Mouse (Mus musculus) B cell, adult (primary cell): ENCODE results near the gene Nufip2. TPM values are rescaled to one million over a fixed set of nuclear protein-coding genes. Genes with fewer than 3 reads are reported as not detected.

Experiments
- total RNA-seq: library from RNA; stranded (reverse); gene quantifications from 4 replicates; pipeline ENCODE4 v1.2.4, GENCODE M21; 2023; ENCODE audit not compliant: inconsistent age

Gene Nufip2
- 98.3 to 111 TPM (median 102 TPM) in 4 replicates for total RNA-seq

DNA sequence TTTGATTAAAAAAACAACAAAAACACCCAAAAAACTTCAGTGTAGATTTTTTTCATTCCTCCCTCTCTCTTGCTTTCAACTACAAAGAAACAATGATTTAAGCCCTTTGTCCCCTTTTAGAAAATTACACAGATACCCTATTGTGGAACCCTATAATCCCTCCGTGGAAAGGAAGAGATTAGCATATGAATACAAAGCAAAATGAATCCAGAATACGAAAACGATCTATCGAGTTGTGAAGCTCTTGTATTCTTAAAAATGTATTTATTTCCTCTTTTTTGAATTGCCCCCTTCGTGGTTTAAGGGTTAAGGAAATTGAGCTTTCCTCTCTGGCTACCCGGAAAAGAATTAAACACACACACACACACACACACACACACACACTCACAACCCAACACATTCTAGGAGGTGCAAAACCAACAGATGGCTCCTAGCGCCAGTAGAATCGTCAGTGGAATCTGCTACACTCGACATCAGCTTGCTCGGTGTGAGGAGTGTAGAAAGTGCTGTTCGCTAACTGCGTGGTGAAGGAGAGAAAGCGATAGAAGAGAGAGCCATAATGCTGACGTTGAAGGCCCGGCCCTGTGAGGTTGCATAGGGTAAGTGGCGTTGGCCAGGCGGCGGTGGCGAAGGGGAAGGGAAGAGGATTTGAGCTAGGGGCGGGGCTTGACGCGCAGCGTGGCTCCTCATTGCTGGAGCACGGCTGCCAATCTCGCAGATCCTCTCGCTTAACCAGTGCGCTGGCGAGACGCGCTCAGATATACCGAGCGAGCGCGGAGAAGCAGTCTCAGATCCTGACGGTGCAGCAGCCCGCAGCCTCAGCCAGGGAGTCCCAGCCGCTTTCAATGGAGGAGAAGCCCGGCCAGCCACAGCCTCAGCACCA, at the start of gene Nufip2:
Gene Nufip2 (plus strand): TSS at position 773 of the 883 bp plus-strand sequence.

DNA sequence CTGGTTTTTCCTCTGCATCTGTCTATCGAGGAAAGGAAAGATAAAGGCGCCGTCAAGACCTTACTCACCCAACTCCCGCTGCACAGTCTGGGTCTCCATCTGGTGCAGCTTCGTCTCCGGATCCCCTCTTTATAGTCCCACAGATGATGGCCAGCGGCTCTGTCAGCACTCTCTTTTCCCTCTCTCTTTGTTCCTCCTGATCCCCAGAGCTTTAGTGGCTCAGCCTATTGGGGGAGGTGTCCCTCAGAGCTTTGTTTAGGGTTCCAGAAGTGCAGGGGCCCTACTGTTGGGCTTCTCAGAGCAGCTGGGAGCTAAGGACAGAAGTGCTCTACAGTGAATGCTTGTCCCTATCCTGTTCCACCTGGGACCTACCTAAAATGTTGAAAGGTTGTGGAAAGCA, 39.2 kb downstream of the Nufip2 start, which contains the start of gene Cryba1:
Gene Cryba1 (minus strand): TSS at position 101 of the 400 bp plus-strand sequence.

DNA sequence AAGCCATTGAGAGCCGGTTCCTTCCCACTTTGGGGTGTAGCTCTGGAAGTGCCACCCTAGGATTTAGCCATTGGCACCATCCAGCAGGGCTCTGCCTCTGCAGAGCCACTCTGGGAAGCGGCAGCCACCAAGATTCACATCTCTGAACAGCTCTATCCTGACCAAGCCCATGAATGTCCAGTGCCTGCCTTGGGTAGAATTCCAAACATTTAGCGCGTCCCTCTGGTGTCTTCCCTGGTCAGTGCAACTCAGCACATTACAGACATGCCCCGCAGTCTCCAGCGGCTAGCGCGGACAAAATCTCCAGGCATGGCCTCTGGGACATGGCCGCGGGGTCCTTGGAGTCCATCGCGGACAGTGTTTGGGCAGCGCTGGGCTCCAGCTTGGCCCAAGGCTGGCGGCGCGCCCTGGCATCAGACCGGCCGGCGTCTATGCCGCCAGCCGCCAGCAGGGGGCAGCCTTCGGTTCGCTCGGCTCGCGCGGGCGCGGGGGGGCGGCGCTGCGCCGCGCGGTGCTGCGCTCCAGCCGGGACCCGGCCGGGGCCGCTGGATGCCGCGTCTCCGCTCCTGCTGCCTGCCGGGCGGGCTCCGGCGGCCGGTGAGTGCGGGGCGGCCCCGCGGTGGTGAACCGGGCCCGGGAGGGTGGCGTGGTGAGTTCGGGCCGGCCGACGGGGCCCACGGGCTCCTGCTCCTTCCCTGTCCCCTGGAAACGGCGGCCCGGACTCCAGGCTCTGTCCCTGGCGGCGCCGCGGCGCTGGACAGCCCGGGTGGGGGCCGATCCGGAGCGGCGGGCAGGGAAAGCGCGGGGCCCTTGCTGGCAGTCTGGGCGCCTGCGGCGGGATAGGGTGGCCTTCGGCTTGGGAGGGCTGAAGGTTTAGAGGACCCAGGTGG, 77.1 kb downstream of the Nufip2 start, which contains the start of gene Myo18a:
Gene Myo18a (plus strand): TSS at position 464 of the 890 bp plus-strand sequence.

DNA sequence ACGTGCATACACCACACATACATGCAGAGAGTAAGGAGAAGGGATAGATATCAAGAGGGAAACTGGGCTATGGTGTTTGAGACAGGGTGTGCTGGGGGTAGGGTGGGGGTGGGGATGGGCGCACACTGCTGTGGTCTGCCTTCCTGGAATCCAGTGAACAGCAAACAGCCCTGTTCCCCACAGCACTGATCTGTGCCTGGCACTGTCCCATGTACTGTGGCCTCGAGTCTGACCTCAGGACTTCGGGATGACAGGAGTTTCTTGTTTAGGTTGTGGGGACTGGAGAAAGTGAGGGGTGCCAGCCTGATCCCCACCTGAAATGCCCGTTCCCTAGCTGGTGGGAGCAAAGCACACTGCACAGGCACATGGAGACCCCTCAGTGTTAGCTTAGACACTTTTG, 101.8 kb downstream of the Nufip2 start, which contains the start of gene Gm10277:
Gene Gm10277 (minus strand): TSS at position 41 of the 400 bp plus-strand sequence.

Other genes with a start within 250 kb of the Nufip2 start
- 0.16 to 1.1 TPM (median 0.65 TPM) in 4 replicates for gene Coro6, start 223.7 kb upstream of the Nufip2 start, total RNA-seq
- 1.2 to 1.6 TPM (median 1.4 TPM) in 4 replicates for gene Ankrd13b, start 196.5 kb upstream of the Nufip2 start, total RNA-seq
- 38.7 to 46.3 TPM (median 42.8 TPM) in 4 replicates for gene Git1, start 192.6 kb upstream of the Nufip2 start, total RNA-seq
- gene Abhd15, start 171.0 kb upstream of the Nufip2 start, total RNA-seq, result 0.18 to 0.63 TPM (median 0.50 TPM) in 4 replicates
- 6.3 to 8.6 TPM (median 7.9 TPM) in 4 replicates for gene Trp53i13, start 170.2 kb upstream of the Nufip2 start, total RNA-seq
- gene Gm10392, start 167.0 kb upstream of the Nufip2 start, total RNA-seq, result 0.30 to 0.42 TPM in 2 of 4 replicates, not detected in the others
- 38.5 to 46.5 TPM (median 44.7 TPM) in 4 replicates for gene Taok1, start 78.3 kb upstream of the Nufip2 start, total RNA-seq
- not detected in 4 replicates for gene Cryba1, start 39.1 kb downstream of the Nufip2 start, total RNA-seq
- gene Myo18a, start 77.1 kb downstream of the Nufip2 start, total RNA-seq, result 108 to 136 TPM (median 132 TPM) in 4 replicates
- not detected in 4 replicates for gene Gm10277, start 101.6 kb downstream of the Nufip2 start, total RNA-seq
- 0.57 to 2.1 TPM (median 0.77 TPM) in 3 of 4 replicates, not detected in the other for gene Pipox, start 207.9 kb downstream of the Nufip2 start, total RNA-seq
- gene Sez6, start 244.6 kb downstream of the Nufip2 start, total RNA-seq, result not detected in 4 replicates